Mouse (Mus musculus) testis, adult 2 months (tissue): ENCODE measurements around the gene Hoxa11.

Experiments
- CTCF ChIP-seq: fragments of 200-500 bp; IDR thresholded peaks from 2 replicates; pipeline ENCODE4 v1.5.1; 2012; ENCODE audit warnings: low read depth, mild to moderate bottlenecking, inconsistent platforms, low read length, moderate library complexity; ENCODE audit not compliant: control insufficient read depth, insufficient read depth, insufficient replicate concordance
- POLR2A ChIP-seq: fragments of 200-500 bp; IDR thresholded peaks from 2 replicates; pipeline ENCODE4 v1.6.1; 2012; ENCODE audit warnings: low read depth, mild to moderate bottlenecking, inconsistent platforms, low read length, moderate library complexity; ENCODE audit not compliant: control insufficient read depth

DNA sequence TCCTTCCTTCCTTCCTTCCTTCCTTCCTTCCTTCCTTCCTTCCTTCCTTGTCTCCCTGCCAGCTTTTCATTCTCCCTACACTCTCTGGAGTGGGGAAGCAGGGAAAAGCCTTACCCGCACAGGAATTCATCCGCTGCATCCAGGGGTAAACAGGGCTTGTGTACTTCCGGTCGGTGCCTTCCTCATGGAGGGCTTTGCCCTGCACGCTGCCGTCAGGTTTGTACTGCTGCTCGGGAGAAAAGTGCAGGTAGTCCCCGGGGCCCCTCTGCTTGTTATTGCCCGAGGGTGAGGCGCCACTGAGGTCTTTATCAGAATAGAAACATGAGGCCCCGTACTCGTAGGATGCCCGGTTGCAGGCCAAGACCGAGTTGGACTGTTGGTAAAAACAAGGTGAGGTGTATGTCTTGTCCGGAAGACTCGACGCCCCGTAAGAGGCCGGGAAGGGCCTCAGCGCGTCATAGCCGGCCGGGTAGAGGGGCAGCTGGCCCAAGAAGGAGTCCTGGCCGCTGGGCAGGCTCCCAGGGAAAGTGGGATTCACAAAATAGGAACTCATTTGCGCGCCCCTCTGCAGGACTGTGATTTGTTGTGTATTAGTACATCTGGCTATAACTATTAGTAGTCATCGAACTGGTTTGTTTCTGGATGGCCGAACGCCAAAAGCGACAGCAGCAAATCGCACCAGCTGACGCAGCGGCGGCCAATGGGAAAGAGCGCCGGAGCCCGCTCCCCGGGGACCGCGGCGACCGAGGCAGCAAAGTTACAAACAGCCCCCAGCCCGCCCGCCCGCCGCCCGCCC, 37.3 kb downstream of the Hoxa11 start, which contains the start of gene Hoxa6:
- TF ChIP-seq CTCF: no peak
- TF ChIP-seq POLR2A: no peak
